Mouse (Mus musculus): ENCODE data around the gene Ripply2. TPM values are rescaled to one million over a fixed set of nuclear protein-coding genes. Genes with fewer than 3 reads are reported as not detected.

The Ripply2 gene
- polyA plus RNA-seq, 1 experiment, result not detected

GRCm38 (mm10) chr9:87025764-87026163, 10.4 kb downstream of the Ripply2 start:
- DNase-seq (ENCODE audit: low read depth), result no peak

- DNase-seq (ENCODE audit: low read depth), result no peak
These were observed 12.2 kb downstream of the Ripply2 start for GRCm38 (mm10) chr9:87027423-87028084.

GRCm38 (mm10) chr9:87032196-87032595, 16.9 kb downstream of the Ripply2 start:
- DNase-seq (ENCODE audit: low read depth), result no peak

- no peak for DNase-seq (ENCODE audit: low read depth)
These were observed 19.7 kb downstream of the Ripply2 start for GRCm38 (mm10) chr9:87034831-87035580.

GRCm38 (mm10) chr9:87049425-87049824, 34.1 kb downstream of the Ripply2 start:
- DNase-seq (ENCODE audit: low read depth), result no peak

- no peak for DNase-seq (ENCODE audit: low read depth)
These were observed 40.4 kb downstream of the Ripply2 start for GRCm38 (mm10) chr9:87055547-87056235.

GRCm38 (mm10) chr9:87062337-87062736, 47.0 kb downstream of the Ripply2 start:
- no peak for DNase-seq (ENCODE audit: low read depth)

- DNase-seq (ENCODE audit: low read depth), result no peak
These were observed 52.8 kb downstream of the Ripply2 start for GRCm38 (mm10) chr9:87068160-87068559.

Other genes with a start within 250 kb of the Ripply2 start
- gene Snap91, start 134.9 kb upstream of the Ripply2 start, polyA plus RNA-seq (2012; rRNA removed), result 0.05 TPM in 1 of 2 replicates, not detected in the other
- 7.8 and 11.6 TPM in 2 replicates for gene Cyb5r4, start 6.5 kb downstream of the Ripply2 start, polyA plus RNA-seq (2012; rRNA removed)
- 0.84 and 1.4 TPM in 2 replicates for gene Mrap2, start 128.8 kb downstream of the Ripply2 start, polyA plus RNA-seq (2012; rRNA removed)
- gene Cep162, start 240.0 kb downstream of the Ripply2 start, polyA plus RNA-seq (2012; rRNA removed), result 1.9 and 2.0 TPM in 2 replicates

All from gonadal fat pad, adult 2 months (tissue).